Mouse (Mus musculus): ENCODE results near the gene Vsir.
A peak's percentile ranks its signal among the peaks of the same experiment; 100 is the strongest.

The Vsir gene

GRCm38 (mm10) chr10:60367904-60368303, 21.3 kb downstream of the Vsir start:
- no peak for TF ChIP-seq GATA4 (IDR thresholded peaks at IDR 0.05; ENCODE audit: insufficient replicate concordance, low read length)

GRCm38 (mm10) chr10:60369405-60369804, 22.8 kb downstream of the Vsir start:
- TF ChIP-seq GATA4 (IDR thresholded peaks at IDR 0.05; ENCODE audit: insufficient replicate concordance, low read length) = no peak

GRCm38 (mm10) chr10:60370098-60370497, 23.4 kb downstream of the Vsir start:
- TF ChIP-seq GATA4 (IDR thresholded peaks at IDR 0.05; ENCODE audit: insufficient replicate concordance, low read length) = no peak

GRCm38 (mm10) chr10:60370601-60371061, 24.0 kb downstream of the Vsir start:
- TF ChIP-seq GATA4 (IDR thresholded peaks at IDR 0.05; ENCODE audit: insufficient replicate concordance, low read length) = no peak

- no peak for TF ChIP-seq GATA4 (IDR thresholded peaks at IDR 0.05; ENCODE audit: insufficient replicate concordance, low read length)
Observed at GRCm38 (mm10) chr10:60371596-60372386, 25.1 kb downstream of the Vsir start.

GRCm38 (mm10) chr10:60373543-60373936, 26.9 kb downstream of the Vsir start:
- TF ChIP-seq GATA4 (IDR thresholded peaks at IDR 0.05; ENCODE audit: insufficient replicate concordance, low read length) = no peak

GRCm38 (mm10) chr10:60373937-60374578, 27.4 kb downstream of the Vsir start:
- peak; percentile 81; the same call in 1 of the 2 replicates for TF ChIP-seq GATA4 (IDR thresholded peaks at IDR 0.05; ENCODE audit: insufficient replicate concordance, low read length)

GRCm38 (mm10) chr10:60376704-60377103, 30.1 kb downstream of the Vsir start:
- TF ChIP-seq GATA4 (IDR thresholded peaks at IDR 0.05; ENCODE audit: insufficient replicate concordance, low read length) = peak; percentile 56; the same call in 1 of the 2 replicates

- TF ChIP-seq GATA4 (IDR thresholded peaks at IDR 0.05; ENCODE audit: insufficient replicate concordance, low read length) = no peak
Observed at GRCm38 (mm10) chr10:60379419-60379957, 32.8 kb downstream of the Vsir start.

GRCm38 (mm10) chr10:60380229-60380628, 33.6 kb downstream of the Vsir start:
- peak; percentile 59; the same call in 1 of the 2 replicates for TF ChIP-seq GATA4 (IDR thresholded peaks at IDR 0.05; ENCODE audit: insufficient replicate concordance, low read length)

- TF ChIP-seq GATA4 (IDR thresholded peaks at IDR 0.05; ENCODE audit: insufficient replicate concordance, low read length) = no peak
Observed at GRCm38 (mm10) chr10:60381142-60381925, 34.7 kb downstream of the Vsir start.

- no peak for TF ChIP-seq GATA4 (IDR thresholded peaks at IDR 0.05; ENCODE audit: insufficient replicate concordance, low read length)
Observed at GRCm38 (mm10) chr10:60388332-60388731, 41.7 kb downstream of the Vsir start.

- TF ChIP-seq GATA4 (IDR thresholded peaks at IDR 0.05; ENCODE audit: insufficient replicate concordance, low read length) = no peak
Observed at GRCm38 (mm10) chr10:60389447-60389865, 42.8 kb downstream of the Vsir start.

- no peak for TF ChIP-seq GATA4 (IDR thresholded peaks at IDR 0.05; ENCODE audit: insufficient replicate concordance, low read length)
Observed at GRCm38 (mm10) chr10:60390177-60390903, 43.7 kb downstream of the Vsir start.
